17 mouse cellular contexts compared by ENCODE assay signal in the genomic region with DNA sequence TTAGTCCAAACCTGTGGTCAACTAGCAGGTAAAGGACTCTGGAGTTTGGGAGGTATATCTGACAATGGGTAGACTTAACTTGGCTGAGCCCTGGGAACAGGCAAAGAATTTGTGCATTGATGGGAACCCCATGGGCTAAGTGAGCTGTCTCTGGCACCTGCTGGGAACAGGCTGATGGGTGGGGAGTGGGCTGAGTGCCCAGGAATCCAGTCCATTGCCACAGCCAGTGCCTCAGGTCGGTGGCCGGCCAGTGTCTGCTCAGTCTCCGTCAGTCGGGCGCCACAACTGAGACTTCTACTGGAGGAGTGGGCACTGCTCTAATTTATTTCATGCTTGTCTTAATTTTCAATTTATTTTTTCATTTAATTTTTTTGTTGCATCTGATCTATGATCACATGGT.
"Had no signal": no experiment of that assay in that cellular context is flagged by ENCODE, and none has a peak within 500 bp of the region (broad histone marks: within the 10 kb centered on the region; RNA-seq: fewer than 3 reads in every experiment).

No protein-coding gene starts in this region.

- DNase-seq: liver, postnatal 0 days; lung, adult 2 months; lung, postnatal 14 days; lung, postnatal 36 days; right cerebral cortex, postnatal 14 days; thymus, adult 2 months; thymus, postnatal 25 days; thymus, postnatal 4 days had no signal

- H3K27ac ChIP-seq: lung, embryonic 15.5 days; macrophage; midbrain, embryonic 13.5 days; neural tube, embryonic 12.5 days; stomach, embryonic 15.5 days; stomach, postnatal 0 days had no signal

- H3K9ac ChIP-seq: liver, postnatal 0 days; lung, embryonic 15.5 days; midbrain, embryonic 13.5 days; neural tube, embryonic 12.5 days; stomach, embryonic 15.5 days had no signal

- H3K27me3 ChIP-seq: lung, embryonic 15.5 days; midbrain, embryonic 13.5 days; neural tube, embryonic 12.5 days; stomach, embryonic 15.5 days had no signal

- H3K4me2 ChIP-seq: lung, embryonic 15.5 days; midbrain, embryonic 11.5 days; midbrain, embryonic 13.5 days; neural tube, embryonic 12.5 days; stomach, embryonic 15.5 days had no signal

- H3K36me3 ChIP-seq: lung, embryonic 15.5 days; midbrain, embryonic 13.5 days; neural tube, embryonic 12.5 days; stomach, embryonic 15.5 days had no signal

- H3K4me1 ChIP-seq: megakaryocyte, embryonic 14.5 days; midbrain, embryonic 13.5 days; neural tube, embryonic 12.5 days; stomach, embryonic 15.5 days had no signal

- ATAC-seq: liver, postnatal 0 days; lung, postnatal 0 days; midbrain, embryonic 13.5 days had no signal

- H3K9me3 ChIP-seq: lung, embryonic 15.5 days; megakaryocyte, embryonic 14.5 days; stomach, embryonic 15.5 days had no signal

- H3K4me3 ChIP-seq: lung, embryonic 15.5 days; megakaryocyte, embryonic 14.5 days; midbrain, embryonic 13.5 days; neural tube, embryonic 12.5 days; stomach, embryonic 15.5 days had no signal
